Mouse (Mus musculus) thymus, postnatal 14 days (tissue): ENCODE data around the gene Lrrc7.

ENCODE experiments used
- DNase-seq: peaks from one replicate; pipeline ENCODE4 v3.0.0; 2021

The Lrrc7 gene

GRCm38 (mm10) chr3:158362091-158362490 lies 199.9 kb downstream of the Lrrc7 start:
- no peak for DNase-seq

GRCm38 (mm10) chr3:158356706-158357105 lies 205.3 kb downstream of the Lrrc7 start:
- DNase-seq, result no peak

- DNase-seq, result no peak
These were observed 205.8 kb downstream of the Lrrc7 start for GRCm38 (mm10) chr3:158356194-158356593.

DNA sequence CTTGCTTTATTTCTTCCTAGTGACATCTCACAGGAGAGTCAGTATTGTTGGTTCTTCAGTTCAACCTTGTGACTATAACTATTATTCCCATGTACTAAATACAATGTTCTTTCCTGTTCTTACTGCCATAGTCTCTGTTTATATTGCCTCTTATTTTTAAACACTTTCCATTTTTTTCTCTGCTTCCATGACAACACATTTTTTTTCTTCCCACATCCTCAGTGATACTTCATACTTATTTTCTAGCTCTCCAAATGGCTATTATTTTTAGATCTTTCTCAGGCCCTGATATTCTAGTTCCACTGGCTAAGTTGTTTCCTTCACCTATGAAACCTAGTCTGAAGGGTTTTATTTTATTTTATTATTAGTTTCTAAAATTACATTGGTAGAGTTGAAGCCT lies 221.2 kb downstream of the Lrrc7 start:
- DNase-seq, result no peak

- no peak for DNase-seq
These were observed 231.9 kb downstream of the Lrrc7 start for GRCm38 (mm10) chr3:158330085-158330484.

GRCm38 (mm10) chr3:158310391-158310790 lies 251.6 kb downstream of the Lrrc7 start:
- DNase-seq, result no peak

DNA sequence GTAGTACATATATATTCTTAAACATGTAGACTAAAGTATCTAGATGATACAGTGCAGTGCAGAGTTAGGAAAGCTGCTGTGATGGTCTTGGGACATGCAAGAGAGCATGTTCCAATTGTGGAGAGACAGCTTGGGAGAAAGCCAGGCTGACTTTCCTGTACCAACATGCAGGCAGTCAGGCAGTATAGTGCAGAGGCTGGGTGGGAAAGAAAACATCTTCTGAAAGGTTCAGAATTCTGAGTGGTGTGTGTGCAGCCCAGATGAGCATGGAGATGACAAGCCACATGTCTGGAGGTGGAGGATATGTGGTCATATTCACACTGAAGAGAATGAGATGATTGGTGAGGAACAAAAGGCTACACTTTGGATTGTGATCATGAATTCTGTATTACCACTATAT lies 254.6 kb downstream of the Lrrc7 start:
- DNase-seq, result no peak

- DNase-seq, result no peak
These were observed 263.3 kb downstream of the Lrrc7 start for GRCm38 (mm10) chr3:158298732-158299131.

GRCm38 (mm10) chr3:158295041-158295440 lies 267.0 kb downstream of the Lrrc7 start:
- DNase-seq, result no peak

DNA sequence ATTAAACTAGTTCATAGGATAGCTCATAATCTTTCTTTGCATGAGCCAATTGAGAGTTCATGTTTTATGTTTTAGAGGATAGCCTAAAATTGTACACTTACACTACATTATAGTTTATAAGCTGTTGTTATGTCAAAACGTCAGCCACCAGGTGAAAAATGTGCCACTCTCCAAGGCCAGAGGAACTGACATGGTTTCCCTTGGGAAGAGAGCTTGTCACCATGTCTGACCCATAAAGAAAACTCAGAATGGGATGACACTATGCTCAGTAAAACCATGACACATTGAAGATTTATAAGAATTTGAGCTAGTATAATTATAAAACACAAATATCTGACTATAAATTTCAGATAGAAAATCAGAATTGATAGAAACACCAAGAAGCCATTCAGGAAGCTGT lies 277.6 kb downstream of the Lrrc7 start:
- no peak for DNase-seq

- no peak for DNase-seq
These were observed 283.4 kb downstream of the Lrrc7 start for GRCm38 (mm10) chr3:158278631-158279030.

DNA sequence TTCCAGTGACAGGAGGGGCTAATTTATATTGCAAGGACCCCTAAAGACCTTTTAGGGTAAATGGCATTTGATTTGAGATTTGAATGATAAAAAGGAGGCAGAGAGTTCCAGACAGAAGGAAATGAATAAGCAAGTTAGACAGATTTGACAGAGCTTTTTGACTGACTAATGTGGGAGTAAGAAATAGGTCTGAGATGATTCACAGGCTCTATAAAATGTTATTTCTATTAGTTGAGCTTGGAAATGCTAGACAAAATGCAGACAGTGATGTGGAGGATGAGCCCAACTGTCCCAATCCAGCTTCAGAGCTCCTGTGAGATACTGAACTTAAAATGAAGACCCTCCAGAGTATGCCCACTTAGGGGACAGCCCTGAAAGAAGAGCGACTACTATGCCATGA lies 289.3 kb downstream of the Lrrc7 start:
- DNase-seq, result no peak

DNA sequence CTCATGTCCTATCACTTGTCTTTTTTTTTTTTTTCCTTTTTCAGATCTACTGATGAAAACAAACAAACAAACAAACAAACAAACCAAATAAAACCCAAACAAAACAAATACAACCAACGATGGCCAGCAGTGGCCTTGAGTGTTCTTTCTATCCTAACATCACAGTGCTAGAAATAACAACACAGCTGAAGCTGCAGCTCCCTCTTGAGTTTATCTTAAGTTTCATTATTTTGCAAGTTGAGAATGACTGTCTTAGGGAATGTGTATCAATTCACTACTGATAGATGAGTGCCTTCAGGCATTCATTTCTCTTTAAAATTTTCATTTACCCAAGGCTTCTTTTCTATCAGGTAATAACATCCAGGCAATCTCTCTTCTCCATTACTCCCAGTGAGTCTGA lies 291.1 kb downstream of the Lrrc7 start:
- no peak for DNase-seq

DNA sequence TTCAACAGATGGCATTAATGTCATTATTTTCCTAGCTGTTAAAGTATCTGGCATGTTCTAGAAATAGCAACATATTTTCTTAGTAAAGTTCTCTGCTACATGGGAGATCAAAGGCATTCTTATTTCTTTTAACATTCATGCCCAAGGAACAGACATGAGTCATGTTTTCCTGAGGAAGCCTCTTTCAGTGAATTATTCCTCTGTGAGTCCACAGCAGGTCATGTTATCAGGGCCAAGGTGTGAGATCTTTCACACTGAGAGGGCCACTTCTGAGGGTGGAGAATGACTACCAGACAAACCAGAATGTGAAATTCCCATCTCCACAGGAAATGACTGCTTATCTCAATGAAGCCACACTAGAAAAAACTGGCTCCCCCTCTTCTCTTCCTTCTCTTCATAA lies 309.4 kb downstream of the Lrrc7 start:
- DNase-seq, result no peak

DNA sequence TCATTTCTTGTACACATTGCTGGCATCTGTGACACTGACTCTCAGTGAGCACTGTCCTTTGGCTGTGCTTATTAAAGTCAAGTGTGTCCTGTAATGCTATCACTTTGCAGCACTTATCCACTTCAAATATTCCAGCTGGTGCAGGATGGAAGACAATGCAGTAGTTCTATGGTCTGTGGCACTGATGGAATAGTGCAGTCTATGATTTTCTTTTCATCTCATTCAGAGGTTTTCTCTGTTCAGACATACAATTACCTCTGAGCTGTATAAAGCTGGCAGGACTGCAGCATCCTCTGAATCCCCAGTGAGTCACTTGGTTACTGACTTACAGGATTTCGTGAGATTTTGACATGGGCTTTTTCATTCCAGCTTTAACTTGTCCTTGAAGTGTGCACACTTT lies 314.3 kb downstream of the Lrrc7 start:
- no peak for DNase-seq

DNA sequence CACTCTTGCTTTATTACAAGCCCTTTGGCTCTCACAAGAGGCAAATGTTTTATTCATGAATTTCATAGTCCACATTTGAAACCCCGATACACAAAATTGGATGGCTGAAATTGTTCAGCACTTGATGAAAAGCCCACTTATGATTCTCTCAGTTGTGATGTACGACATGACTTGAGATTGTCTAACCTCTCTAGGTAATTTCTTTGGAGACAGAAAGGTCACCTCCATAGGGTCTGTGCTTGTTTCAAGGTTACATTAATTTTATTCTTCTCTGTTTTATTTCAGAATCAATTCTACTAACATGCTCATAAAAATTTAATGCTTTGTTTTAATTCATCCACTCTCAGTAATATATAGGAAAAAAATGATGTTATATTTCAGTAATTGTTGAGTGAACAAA lies 351.4 kb downstream of the Lrrc7 start:
- DNase-seq, result no peak

GRCm38 (mm10) chr3:158210026-158210425 lies 352.0 kb downstream of the Lrrc7 start:
- peak; percentile 5 for DNase-seq

DNA sequence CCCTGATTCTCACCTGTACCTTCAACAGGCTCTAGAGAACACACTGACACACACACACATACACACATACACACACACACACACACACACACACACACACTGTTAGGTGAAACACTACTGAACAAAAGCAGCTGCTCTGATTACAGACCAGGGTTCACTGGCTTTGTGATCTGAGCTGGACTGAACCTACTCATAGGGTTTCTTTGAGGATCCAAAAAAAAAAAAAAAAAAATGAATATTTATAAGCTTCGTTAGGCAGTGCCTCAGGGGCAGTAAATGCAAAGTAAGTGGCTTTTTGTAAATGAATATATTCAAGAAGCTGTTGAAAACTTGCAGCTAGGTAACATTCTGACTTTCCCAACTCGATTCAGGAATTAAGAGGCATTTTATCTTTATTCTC lies 354.2 kb downstream of the Lrrc7 start:
- DNase-seq, result no peak

GRCm38 (mm10) chr3:158202776-158203175 lies 359.2 kb downstream of the Lrrc7 start:
- DNase-seq, result no peak

DNA sequence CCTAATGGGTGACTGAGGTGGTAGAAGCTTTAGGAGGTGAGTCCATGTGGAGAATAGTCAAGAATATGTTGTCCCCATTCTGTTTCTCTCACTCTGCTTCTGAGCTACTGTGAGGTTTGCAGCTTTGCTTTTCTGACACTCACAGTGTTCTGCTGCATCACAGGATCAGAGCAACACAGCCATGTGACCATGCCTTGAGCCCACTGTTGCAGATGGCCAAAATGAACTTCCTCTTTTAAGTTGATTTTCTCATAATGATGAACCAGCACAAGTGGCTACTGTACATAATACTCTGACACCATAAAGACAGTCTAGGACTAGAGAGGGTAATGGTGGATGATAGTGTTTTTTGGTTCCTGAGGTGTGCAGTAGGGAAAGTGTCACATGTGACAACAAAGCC lies 366.6 kb downstream of the Lrrc7 start:
- no peak for DNase-seq

DNA sequence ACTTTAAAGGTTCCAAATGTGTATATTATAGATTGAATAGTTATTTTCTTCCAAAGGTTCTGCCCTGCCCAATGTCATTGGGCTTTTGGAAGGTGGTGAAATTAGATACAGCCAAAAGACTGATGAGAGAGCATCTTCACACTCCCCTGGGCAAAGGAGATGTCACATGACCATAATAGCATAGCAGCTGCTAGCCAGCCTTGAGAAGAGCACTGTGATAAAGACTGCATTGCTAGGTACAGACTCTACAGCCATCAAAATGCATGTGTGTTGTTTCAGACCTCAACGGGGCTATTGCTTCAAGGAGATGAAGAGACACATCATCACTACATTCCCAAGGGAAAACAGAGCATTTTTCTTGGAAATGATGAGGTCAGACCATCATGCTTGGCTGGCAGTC lies 368.8 kb downstream of the Lrrc7 start:
- DNase-seq, result no peak

DNA sequence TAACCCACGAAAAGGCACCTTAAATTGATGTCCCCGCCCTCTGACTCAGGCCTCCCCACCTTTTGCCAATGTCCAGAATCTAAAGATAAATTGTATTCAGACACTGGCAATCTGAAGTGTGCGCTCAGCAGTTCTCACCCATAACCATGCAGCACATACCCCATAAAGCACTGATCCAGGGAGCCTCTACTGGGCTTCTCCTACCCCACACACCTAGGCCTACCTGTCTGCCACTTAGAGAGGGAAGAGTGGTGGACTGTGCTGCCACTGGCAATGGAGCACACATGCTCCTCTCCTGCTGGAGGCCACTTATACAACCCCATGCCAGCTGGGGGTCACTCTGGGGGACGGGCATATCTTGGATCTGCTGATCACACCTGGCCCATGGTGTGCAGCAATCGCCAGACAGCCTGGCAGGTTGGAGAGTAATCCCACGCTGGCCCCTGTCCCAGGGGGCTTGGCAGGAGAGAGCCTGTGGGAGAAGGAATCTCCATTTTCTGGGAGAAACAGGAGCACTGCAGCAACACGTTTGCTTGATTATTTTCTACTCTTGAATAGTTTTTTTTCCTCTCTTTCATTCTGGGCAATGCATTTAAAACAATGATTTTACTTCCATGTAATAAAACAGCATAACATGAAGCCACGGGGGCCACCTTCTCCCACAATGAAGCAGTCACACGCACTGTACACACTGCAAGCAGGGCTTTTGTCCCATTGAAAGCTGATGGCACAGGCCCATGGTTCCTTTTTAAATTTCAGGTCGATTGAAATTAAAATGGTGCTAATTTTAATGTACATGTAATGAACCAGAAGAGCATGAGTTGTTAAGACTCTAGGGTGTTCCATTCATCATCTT lies 386.9 kb downstream of the Lrrc7 start:
- no peak for DNase-seq

- no peak for DNase-seq
These were observed 392.8 kb downstream of the Lrrc7 start for GRCm38 (mm10) chr3:158169180-158169579.

- no peak for DNase-seq
These were observed 393.6 kb downstream of the Lrrc7 start for GRCm38 (mm10) chr3:158168454-158168853.

- DNase-seq, result no peak
These were observed 397.0 kb downstream of the Lrrc7 start for GRCm38 (mm10) chr3:158165004-158165403.
